Mouse (Mus musculus) embryonic facial prominence, embryonic 11.5 days (tissue): ENCODE data around the gene Itgb1bp1. TPM values are rescaled to one million over a fixed set of nuclear protein-coding genes. Genes with fewer than 3 reads are reported as not detected.
A peak's percentile ranks its signal among the peaks of the same experiment; 100 is the strongest.

Experiments used
- ATAC-seq: fragments of 200-750 bp; cut with Nextera tagmentation; replicated peaks from 2 replicates; pipeline ENCODE4 v1.8.0; 2017; ENCODE audit warnings: low read depth; ENCODE audit not compliant: insufficient number of reproducible peaks, low FRiP score, low TSS enrichment
- DNase-seq: peaks from one replicate; pipeline ENCODE4 v3.0.0-alpha.2; 2015; ENCODE audit warnings: low spot score
- H3K27ac ChIP-seq: fragments of 300-500 bp; sonication (generic); replicated peaks from 2 replicates; pipeline ENCODE4 v1.5.1; 2014; ENCODE audit warnings: mild to moderate bottlenecking, low read depth, low read length, control low read depth
- H3K27me3 ChIP-seq: fragments of 300-500 bp; sonication (generic); 2 replicates; pipeline ENCODE4 v1.6.1; 2014; ENCODE audit warnings: mild to moderate bottlenecking, low read length, moderate library complexity, mixed read lengths; ENCODE audit not compliant: control insufficient read depth, insufficient read depth
- H3K36me3 ChIP-seq: fragments of 300-500 bp; sonication (generic); replicated peaks from 2 replicates; pipeline ENCODE4 v1.6.1; 2014; ENCODE audit warnings: low read depth, mild to moderate bottlenecking, low read length, moderate library complexity, mixed read lengths; ENCODE audit not compliant: control insufficient read depth, insufficient read depth
- H3K4me1 ChIP-seq: fragments of 300-500 bp; sonication (generic); 2 replicates; pipeline ENCODE4 v1.6.1; 2014; ENCODE audit warnings: low read length, mixed read lengths; ENCODE audit not compliant: control insufficient read depth, insufficient read depth
- H3K4me2 ChIP-seq: fragments of 300-500 bp; sonication (generic); 2 replicates; pipeline ENCODE4 v1.6.1; 2014; ENCODE audit warnings: low read depth, mild to moderate bottlenecking, control low read depth, low read length, moderate library complexity
- H3K4me3 ChIP-seq: fragments of 300-500 bp; sonication (generic); 2 replicates; pipeline ENCODE4 v1.5.1; 2014; ENCODE audit warnings: low read depth, low read length, control low read depth
- H3K9ac ChIP-seq: fragments of 300-500 bp; sonication (generic); replicated peaks from 2 replicates; pipeline ENCODE4 v1.6.1; 2014; ENCODE audit warnings: mild to moderate bottlenecking, control low read depth, low read length
- H3K9me3 ChIP-seq: fragments of 300-500 bp; sonication (generic); replicated peaks from 2 replicates; pipeline ENCODE4 v1.6.1; 2016; ENCODE audit warnings: mild to moderate bottlenecking, low read length, inconsistent platforms, mixed read lengths; ENCODE audit not compliant: control insufficient read depth
- WGBS: fragments of 180-500 bp; shearing (Covaris S2); extraction: QIAGEN DNeasy Blood & Tissue Kit; methylation state at CpG from one replicate; pipeline ENCODE4 v1.1.7; 2014; 5-methylcytosine and 5-hydroxymethylcytosine counted together
- polyA plus RNA-seq: library from polyadenylated mRNA; unstranded; fragments of >200 nt; fragmentation: Nextera tagmentation; extraction: Ambion mirVana; gene quantifications from 2 replicates; pipeline ENCODE4 v1.2.1, GENCODE M21; 2014

Itgb1bp1 gene
- polyA plus RNA-seq, 1 experiment from 2014 or later, result 49.5 TPM

DNA sequence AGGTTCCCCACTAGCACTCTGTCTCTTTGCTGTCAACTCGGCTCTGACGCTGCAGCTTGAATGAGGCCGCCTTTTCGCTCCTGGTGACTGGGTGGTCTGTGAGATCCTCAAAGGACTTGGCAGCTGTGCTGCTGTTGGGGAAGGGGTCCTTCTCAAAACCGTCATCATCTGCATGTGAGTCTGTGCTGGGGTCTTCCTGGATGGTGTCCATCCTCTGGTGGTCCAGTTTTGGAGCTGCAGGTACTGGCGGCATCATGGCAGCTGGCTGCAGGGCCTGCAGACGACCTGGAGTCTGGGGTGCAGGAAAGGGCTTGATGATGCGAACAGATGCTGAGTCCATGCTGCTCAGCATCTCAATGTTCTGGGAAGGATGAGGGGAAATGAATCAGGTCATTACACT lies 39.2 kb upstream of the Itgb1bp1 start:
- no peak for ATAC-seq
- no peaks in the 10 kb centered on the region for H3K4me1 ChIP-seq
- H3K4me3 ChIP-seq, result no peak overlapping the region
- no peak overlapping the region for H3K9ac ChIP-seq
- 90% methylated on average over 8 of the region's 8 CpGs for WGBS
- no peak overlapping the region for H3K27ac ChIP-seq
- H3K27me3 ChIP-seq, result no peaks in the 10 kb centered on the region
- no peaks in the 10 kb centered on the region for H3K9me3 ChIP-seq
- H3K36me3 ChIP-seq, result peaks cover 6% of the 10 kb centered on the region; the same call in 1 of the 2 replicates
- no peak for DNase-seq
- no peak overlapping the region for H3K4me2 ChIP-seq

DNA sequence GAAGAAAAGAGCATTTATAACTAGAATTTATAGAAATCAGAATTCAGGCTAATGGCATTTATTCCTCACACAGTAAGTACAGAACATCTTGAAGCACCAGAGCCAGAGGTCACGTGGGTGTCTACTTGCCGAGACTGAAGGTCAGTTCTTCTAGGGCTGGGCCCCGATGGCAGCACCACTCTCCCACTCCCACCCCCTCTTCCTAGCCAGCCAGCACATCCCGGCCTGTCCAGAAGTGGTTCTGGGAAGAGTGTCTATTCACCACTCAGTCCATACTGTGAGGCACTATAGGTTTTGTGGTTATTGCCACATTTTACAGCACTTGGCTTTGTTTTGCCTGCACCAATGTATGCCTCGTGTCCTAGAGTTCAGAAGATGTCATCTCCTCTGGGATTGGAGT lies 38.0 kb upstream of the Itgb1bp1 start:
- ATAC-seq (no peak), DNase-seq (no peak)
- Histone ChIP-seq H3K9me3 (no peaks in the 10 kb centered on the region), H3K4me1 (no peaks in the 10 kb centered on the region), H3K4me3 (no peak overlapping the region), H3K4me2 (no peak overlapping the region), H3K9ac (no peak overlapping the region), H3K27me3 (no peaks in the 10 kb centered on the region), H3K36me3 (peaks cover 6% of the 10 kb centered on the region; the same call in 1 of the 2 replicates), H3K27ac (no peak overlapping the region)
- WGBS, result 85% methylated on average over 5 of the region's 5 CpGs

DNA sequence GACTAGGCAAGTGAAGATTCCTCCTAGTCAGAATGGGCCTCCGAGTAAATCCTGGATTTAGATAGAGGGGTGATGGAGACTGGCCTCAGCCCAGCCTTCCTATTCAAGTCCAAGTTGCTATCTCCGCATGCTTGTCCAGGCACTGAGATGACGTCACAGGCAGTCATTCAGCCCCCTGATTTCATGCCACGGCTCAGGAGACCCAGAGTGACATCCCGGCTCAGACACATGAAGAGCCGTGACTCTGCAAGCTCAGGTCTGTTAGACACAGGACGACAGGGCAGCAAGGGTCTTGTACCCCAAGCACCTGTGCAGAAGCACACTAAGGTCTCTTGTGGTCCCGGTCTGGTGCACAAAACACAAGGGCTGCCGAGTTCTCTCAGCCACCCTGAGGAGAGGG lies 36.8 kb upstream of the Itgb1bp1 start:
- DNase-seq, result no peak
- Histone ChIP-seq H3K27ac (no peak overlapping the region), H3K4me2 (no peak overlapping the region), H3K9me3 (no peaks in the 10 kb centered on the region), H3K4me3 (no peak overlapping the region), H3K4me1 (no peaks in the 10 kb centered on the region), H3K27me3 (no peaks in the 10 kb centered on the region), H3K9ac (no peak overlapping the region), H3K36me3 (peaks cover 6% of the 10 kb centered on the region; the same call in 1 of the 2 replicates)
- WGBS, result 87% methylated on average over 9 of the region's 9 CpGs
- no peak for ATAC-seq

DNA sequence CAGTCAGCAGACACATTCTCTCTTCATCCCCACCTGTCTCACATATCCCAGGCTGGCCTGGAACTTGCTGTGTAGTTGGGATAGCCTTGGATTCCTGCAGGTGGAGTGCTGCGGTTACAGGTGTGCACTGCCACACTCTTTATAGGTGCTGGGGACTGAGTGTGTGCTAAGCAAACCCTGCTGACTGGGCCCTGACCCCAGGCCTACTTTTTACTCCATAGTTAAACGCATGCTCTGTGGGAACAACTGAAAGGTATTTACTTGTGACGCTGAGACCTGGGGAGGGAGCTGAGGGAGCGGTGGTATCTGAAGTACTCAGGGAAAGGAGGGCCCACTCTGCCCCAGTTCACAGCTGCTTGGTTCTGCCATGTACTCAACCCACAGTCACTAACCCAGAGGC lies 36.2 kb upstream of the Itgb1bp1 start:
- no peaks in the 10 kb centered on the region for H3K4me1 ChIP-seq
- H3K27ac ChIP-seq, result no peak overlapping the region
- DNase-seq (no peak), ATAC-seq (no peak)
- H3K36me3 ChIP-seq, result 0 out of 2 replicates have a peak, but pooled peaks cover 6% of the 10 kb centered on the region
- 94% methylated on average over 4 of the region's 4 CpGs for WGBS
- H3K9me3 ChIP-seq, result no peaks in the 10 kb centered on the region
- no peak overlapping the region for H3K4me3 ChIP-seq
- H3K4me2 ChIP-seq, result no peak overlapping the region
- H3K9ac ChIP-seq, result no peak overlapping the region
- H3K27me3 ChIP-seq, result no peaks in the 10 kb centered on the region

DNA sequence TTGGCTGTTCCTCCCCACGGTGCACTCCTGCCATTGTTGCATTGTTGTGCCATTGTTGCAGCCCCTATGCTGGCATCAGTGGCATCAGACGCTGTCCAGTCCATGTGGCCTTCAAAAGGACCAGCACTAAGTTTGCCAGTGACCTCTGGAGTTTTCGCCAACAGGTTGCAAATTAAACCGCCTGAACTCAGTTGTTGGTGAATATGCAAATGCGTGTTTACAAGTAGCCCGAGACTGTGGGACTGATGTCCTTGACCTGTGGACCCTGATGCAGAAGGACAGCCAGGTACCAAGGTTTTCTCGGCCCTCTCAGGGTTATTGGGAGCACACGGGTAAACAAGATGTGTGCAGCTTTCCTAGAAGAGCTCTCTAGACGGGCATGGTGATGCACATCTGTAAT lies 35.1 kb upstream of the Itgb1bp1 start:
- no peak overlapping the region for H3K4me3 ChIP-seq
- H3K36me3 ChIP-seq, result 0 out of 2 replicates have a peak, but pooled peaks cover 4% of the 10 kb centered on the region
- H3K9me3 ChIP-seq, result no peaks in the 10 kb centered on the region
- no peaks in the 10 kb centered on the region for H3K27me3 ChIP-seq
- no peak overlapping the region for H3K9ac ChIP-seq
- H3K4me1 ChIP-seq, result no peaks in the 10 kb centered on the region
- WGBS, result 81% methylated on average over 9 of the region's 9 CpGs
- DNase-seq (no peak), ATAC-seq (no peak)
- no peak overlapping the region for H3K27ac ChIP-seq
- H3K4me2 ChIP-seq, result no peak overlapping the region

DNA sequence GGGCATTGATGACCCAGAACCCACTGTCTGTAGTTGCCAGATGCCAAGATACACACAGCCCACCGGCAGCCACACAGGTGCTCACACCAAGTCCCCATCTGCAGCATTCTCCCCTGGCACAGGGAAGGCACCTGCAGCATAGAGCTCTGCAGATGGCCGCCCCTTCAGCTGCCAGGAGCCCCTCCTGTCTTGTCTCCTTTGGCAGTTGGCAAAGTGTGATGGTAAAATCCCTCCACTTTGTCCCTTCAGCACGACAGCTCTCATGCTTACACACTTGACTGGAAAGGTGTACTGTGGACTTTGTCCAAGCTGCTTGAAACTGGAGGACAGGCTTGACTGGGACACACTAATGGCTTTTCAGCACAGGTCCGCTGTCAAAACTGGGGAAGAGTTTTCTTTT lies 34.2 kb upstream of the Itgb1bp1 start:
- 0 out of 2 replicates have a peak, but pooled peaks cover 1% of the 10 kb centered on the region for H3K36me3 ChIP-seq
- WGBS, result 92% methylated on average over 4 of the region's 4 CpGs

DNA sequence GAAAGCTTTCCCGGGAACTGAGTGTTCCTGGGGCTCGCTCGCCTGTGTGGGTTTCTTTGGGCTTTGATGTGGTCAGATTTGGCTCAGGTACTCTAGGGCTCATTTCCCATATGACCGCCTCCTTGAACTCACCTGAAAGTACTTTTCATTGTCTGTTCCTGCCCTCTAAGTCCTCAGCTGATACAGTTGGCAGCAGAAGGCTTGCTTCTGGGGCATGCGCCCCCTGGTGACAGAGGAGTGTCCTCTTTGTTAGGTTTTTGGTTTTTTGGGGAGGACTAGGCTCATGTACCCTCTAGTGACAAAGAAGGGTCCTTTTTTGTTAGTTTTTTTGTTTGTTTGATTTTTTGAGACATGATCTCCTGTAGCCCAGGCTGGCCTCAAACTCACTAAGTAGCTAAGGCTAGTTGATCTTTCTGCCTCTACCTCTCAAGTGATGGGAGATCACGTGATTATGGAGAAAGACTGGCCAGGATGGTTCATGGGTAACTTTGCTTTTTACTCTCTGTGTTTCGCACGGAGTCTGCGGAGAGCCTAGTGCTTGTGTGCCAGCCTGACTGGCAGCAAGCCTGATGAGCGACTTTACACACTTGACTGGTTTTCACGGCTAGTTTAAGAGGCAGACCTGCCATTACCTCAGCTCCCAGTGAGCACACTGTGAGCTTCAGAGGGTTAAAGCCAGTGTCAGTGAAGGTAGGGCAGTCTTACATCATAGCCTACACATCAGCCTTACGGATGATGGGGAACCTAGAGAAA lies 32.2 kb upstream of the Itgb1bp1 start:
- Histone ChIP-seq H3K27me3 (no peaks in the 10 kb centered on the region), H3K4me1 (no peaks in the 10 kb centered on the region), H3K4me3 (no peak overlapping the region), H3K9me3 (no peaks in the 10 kb centered on the region), H3K4me2 (no peak overlapping the region), H3K9ac (no peak overlapping the region), H3K36me3 (no peaks in the 10 kb centered on the region), H3K27ac (no peak overlapping the region)
- no peak for ATAC-seq
- WGBS, result 75% methylated on average over 12 of the region's 12 CpGs
- peak; percentile 76 for DNase-seq

More for the DNA sequence above, 34.2 kb upstream of the Itgb1bp1 start:
- no peaks in the 10 kb centered on the region for H3K9me3 ChIP-seq
- no peak overlapping the region for H3K4me3 ChIP-seq
- H3K4me2 ChIP-seq, result no peak overlapping the region
- DNase-seq (no peak), ATAC-seq (no peak)
- H3K9ac ChIP-seq, result no peak overlapping the region
- no peaks in the 10 kb centered on the region for H3K4me1 ChIP-seq
- no peak overlapping the region for H3K27ac ChIP-seq
- no peaks in the 10 kb centered on the region for H3K27me3 ChIP-seq

DNA sequence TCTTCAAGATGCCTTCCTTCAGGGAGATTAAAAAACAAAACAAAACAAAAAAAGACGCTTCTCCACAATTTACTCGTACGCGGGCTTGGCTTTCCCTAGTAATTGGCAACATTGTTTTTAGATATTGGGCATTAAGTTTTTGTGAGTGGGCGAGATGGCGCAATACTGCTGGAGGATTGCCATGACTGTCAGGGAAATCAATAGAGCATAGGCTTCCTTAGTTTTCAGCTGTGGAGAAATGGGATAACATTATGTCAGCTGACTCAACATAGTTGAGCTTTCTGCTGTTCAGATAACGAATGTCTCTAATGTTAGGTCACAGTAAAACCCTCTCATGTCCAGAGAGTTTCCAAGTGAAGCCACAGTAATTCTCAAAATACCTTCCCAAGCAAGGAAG lies 30.8 kb upstream of the Itgb1bp1 start:
- H3K4me1 ChIP-seq, result no peaks in the 10 kb centered on the region
- peaks cover 4% of the 10 kb centered on the region; the same call in 1 of the 2 replicates for H3K36me3 ChIP-seq
- no peak for DNase-seq
- H3K9me3 ChIP-seq, result no peaks in the 10 kb centered on the region
- H3K9ac ChIP-seq, result peak overlapping the region; percentile 75
- peak overlapping the region; percentile 46 for H3K4me2 ChIP-seq
- WGBS, result 40% methylated on average over 7 of the region's 7 CpGs
- ATAC-seq, result no peak
- H3K27ac ChIP-seq, result no peak overlapping the region
- H3K4me3 ChIP-seq, result peak overlapping the region; percentile 58
- H3K27me3 ChIP-seq, result no peaks in the 10 kb centered on the region
